Mouse (Mus musculus) myocyte (in vitro differentiated cells): ENCODE data around the gene Ifitm10.

Experiments used
- MAX ChIP-seq: IDR thresholded peaks from one replicate; pipeline ENCODE4 v1.6.1; 2011; ENCODE audit warnings: low read depth, mild to moderate bottlenecking, control low read depth
- POLR2A ChIP-seq: IDR thresholded peaks from one replicate; pipeline ENCODE4 v1.6.1; 2011; ENCODE audit warnings: low read depth, mild to moderate bottlenecking, control low read depth, moderate library complexity; ENCODE audit not compliant: insufficient read length
- USF1 ChIP-seq: IDR thresholded peaks from one replicate; pipeline ENCODE4 v1.6.1; 2011; ENCODE audit warnings: low read depth, mild to moderate bottlenecking, control low read depth, moderate library complexity

GRCm38 (mm10) chr7:142382567-142382966, 9.0 kb upstream of the Ifitm10 start, which contains the start of gene Gm49369:
- TF ChIP-seq USF1 (no peak), MAX (no peak), POLR2A (no peak)
